Mouse (Mus musculus) liver, embryonic 11.5 days (tissue): Measurements from ENCODE around the gene Mrpl36. TPM values are rescaled to one million over a fixed set of nuclear protein-coding genes. Genes with fewer than 3 reads are reported as not detected.

Source experiments
- ATAC-seq: fragments of 200-750 bp; cut with Nextera tagmentation; replicated peaks from 2 replicates; pipeline ENCODE4 v1.8.0; 2017; ENCODE audit warnings: moderate number of reproducible peaks, mild to moderate bottlenecking, moderate TSS enrichment, moderate library complexity; ENCODE audit not compliant: low FRiP score
- DNase-seq: peaks from one replicate; pipeline ENCODE4 v3.0.0-alpha.2; 2017; ENCODE audit warnings: low spot score
- H3K27ac ChIP-seq: fragments of 300-500 bp; sonication (generic); 2 replicates; pipeline ENCODE4 v1.5.1; 2014; ENCODE audit warnings: mild to moderate bottlenecking, low read depth, low read length, control low read depth
- H3K27me3 ChIP-seq: fragments of 300-500 bp; sonication (generic); replicated peaks from 2 replicates; pipeline ENCODE4 v1.6.1; 2014; ENCODE audit warnings: low read length, mixed read lengths; ENCODE audit not compliant: control insufficient read depth, insufficient read depth
- H3K36me3 ChIP-seq: fragments of 300-500 bp; sonication (generic); 2 replicates; pipeline ENCODE4 v1.6.1; 2014; ENCODE audit warnings: mild to moderate bottlenecking, low read length, moderate library complexity, mixed read lengths; ENCODE audit not compliant: control insufficient read depth, insufficient read depth
- H3K4me1 ChIP-seq: fragments of 300-500 bp; sonication (generic); replicated peaks from 2 replicates; pipeline ENCODE4 v1.6.1; 2014; ENCODE audit warnings: low read length, mixed read lengths; ENCODE audit not compliant: control insufficient read depth, insufficient read depth
- H3K4me2 ChIP-seq: fragments of 300-500 bp; sonication (generic); 2 replicates; pipeline ENCODE4 v1.6.1; 2014; ENCODE audit warnings: mild to moderate bottlenecking, control low read depth, moderate library complexity
- H3K4me3 ChIP-seq: fragments of 300-500 bp; sonication (generic); 2 replicates; pipeline ENCODE4 v1.5.1; 2014; ENCODE audit warnings: low read depth, low read length, control low read depth
- H3K9ac ChIP-seq: fragments of 300-500 bp; sonication (generic); 2 replicates; pipeline ENCODE4 v1.6.1; 2014; ENCODE audit warnings: low read depth, low read length, control low read depth
- H3K9me3 ChIP-seq: fragments of 300-500 bp; sonication (generic); 2 replicates; pipeline ENCODE4 v1.6.1; 2016; ENCODE audit warnings: low read length, inconsistent platforms, mixed read lengths; ENCODE audit not compliant: control insufficient read depth
- WGBS: fragments of 180-500 bp; shearing (Covaris S2); extraction: QIAGEN DNeasy Blood & Tissue Kit; methylation state at CpG from one replicate; pipeline ENCODE4 v1.1.7; 2014; 5-methylcytosine and 5-hydroxymethylcytosine counted together
- polyA plus RNA-seq: library from polyadenylated mRNA; unstranded; fragments of >200 nt; fragmentation: Nextera tagmentation; extraction: Ambion mirVana; gene quantifications from 2 replicates; pipeline ENCODE4 v1.2.1, GENCODE M21; 2014

The Mrpl36 gene
- polyA plus RNA-seq, result 207 and 211 TPM in 2 replicates

- Histone ChIP-seq H3K9ac (peak within 1 kb of the TSS; percentile 83), H3K27me3 (no peaks in the 10 kb centered on the region), H3K36me3 (peaks cover 11% of the 10 kb centered on the region), H3K9me3 (no peaks in the 10 kb centered on the region), H3K4me1 (peaks cover 11% of the 10 kb centered on the region), H3K4me3 (peak within 1 kb of the TSS; percentile 79), H3K4me2 (peak within 1 kb of the TSS; percentile 68), H3K27ac (peak within 1 kb of the TSS; percentile 72)
- ATAC-seq, result peak; percentile 87
- WGBS, result 1% methylated on average over 45 of the region's 45 CpGs
- peak; percentile 91 for DNase-seq
Measured at GRCm38 (mm10) chr13:73327827-73328698, at the start of gene Mrpl36, which contains the start of gene Ndufs6. Gene Mrpl36 (plus strand): TSS chr13:73328513. Gene Ndufs6 (minus strand): TSS chr13:73328542.

- Histone ChIP-seq H3K9ac (no peak overlapping the region), H3K9me3 (no peaks in the 10 kb centered on the region), H3K4me1 (no peaks in the 10 kb centered on the region), H3K27ac (no peak overlapping the region), H3K36me3 (no peaks in the 10 kb centered on the region), H3K27me3 (peaks cover 19% of the 10 kb centered on the region), H3K4me3 (no peak overlapping the region), H3K4me2 (no peak overlapping the region)
- ATAC-seq (no peak), DNase-seq (no peak)
- 83% methylated on average over 1 of the region's 1 CpGs for WGBS
Measured at GRCm38 (mm10) chr13:73279196-73279595, 49.1 kb upstream of the Mrpl36 start.

- Histone ChIP-seq H3K27ac (no peak overlapping the region), H3K4me1 (no peaks in the 10 kb centered on the region), H3K4me3 (no peak overlapping the region), H3K9ac (no peak overlapping the region), H3K4me2 (no peak overlapping the region), H3K9me3 (no peaks in the 10 kb centered on the region), H3K36me3 (no peaks in the 10 kb centered on the region), H3K27me3 (no peaks in the 10 kb centered on the region)
- ATAC-seq (no peak), DNase-seq (no peak)
- 68% methylated on average over 2 of the region's 2 CpGs for WGBS
Measured at GRCm38 (mm10) chr13:73282407-73282806, 45.9 kb upstream of the Mrpl36 start.

- H3K27ac ChIP-seq, result no peak overlapping the region
- no peaks in the 10 kb centered on the region for H3K27me3 ChIP-seq
- ATAC-seq (no peak), DNase-seq (no peak)
- no peak overlapping the region for H3K9ac ChIP-seq
- H3K4me3 ChIP-seq, result no peak overlapping the region
- WGBS, result 77% methylated on average over 1 of the region's 1 CpGs
- no peak overlapping the region for H3K4me2 ChIP-seq
- no peaks in the 10 kb centered on the region for H3K9me3 ChIP-seq
- no peaks in the 10 kb centered on the region for H3K36me3 ChIP-seq
- H3K4me1 ChIP-seq, result no peaks in the 10 kb centered on the region
Measured at GRCm38 (mm10) chr13:73283534-73283933, 44.8 kb upstream of the Mrpl36 start.

GRCm38 (mm10) chr13:73290206-73290605 is 38.1 kb upstream of the Mrpl36 start:
- no peak for ATAC-seq
- 76% methylated on average over 6 of the region's 6 CpGs for WGBS
- no peaks in the 10 kb centered on the region for H3K9me3 ChIP-seq
- H3K27ac ChIP-seq, result no peak overlapping the region
- H3K9ac ChIP-seq, result no peak overlapping the region
- no peaks in the 10 kb centered on the region for H3K4me1 ChIP-seq
- no peaks in the 10 kb centered on the region for H3K27me3 ChIP-seq
- H3K4me2 ChIP-seq, result no peak overlapping the region
- H3K36me3 ChIP-seq, result no peaks in the 10 kb centered on the region
- H3K4me3 ChIP-seq, result no peak overlapping the region
- DNase-seq, result no peak

DNA sequence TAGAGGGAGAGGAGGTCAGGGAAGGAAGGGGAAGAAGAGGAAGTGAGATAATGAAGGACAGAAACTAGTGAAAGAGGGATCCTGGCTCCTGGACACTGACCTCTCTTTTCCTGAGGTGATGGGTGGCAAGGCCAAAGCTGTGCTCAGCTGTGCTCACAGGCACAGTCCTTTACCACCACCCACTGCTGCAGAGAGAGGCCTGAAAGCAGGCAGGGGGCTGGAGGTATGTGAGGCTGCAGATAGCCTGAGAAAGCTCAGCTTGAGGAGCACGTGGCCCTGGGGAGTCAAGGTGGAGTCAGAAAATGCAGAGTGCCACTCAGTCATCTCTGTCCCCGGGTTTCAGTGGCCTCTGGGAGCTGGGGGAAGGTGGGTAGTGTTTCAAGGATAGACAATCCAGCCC is 37.2 kb upstream of the Mrpl36 start:
- Histone ChIP-seq H3K4me2 (no peak overlapping the region), H3K9ac (no peak overlapping the region), H3K27me3 (no peaks in the 10 kb centered on the region), H3K4me1 (no peaks in the 10 kb centered on the region), H3K27ac (no peak overlapping the region), H3K9me3 (no peaks in the 10 kb centered on the region), H3K36me3 (no peaks in the 10 kb centered on the region), H3K4me3 (no peak overlapping the region)
- 28% methylated on average over 2 of the region's 2 CpGs for WGBS
- ATAC-seq (no peak), DNase-seq (no peak)

GRCm38 (mm10) chr13:73298717-73299116 is 29.6 kb upstream of the Mrpl36 start:
- H3K27me3 ChIP-seq, result no peaks in the 10 kb centered on the region
- H3K36me3 ChIP-seq, result no peaks in the 10 kb centered on the region
- H3K27ac ChIP-seq, result peak overlapping the region; percentile 21; the same call in 1 of the 2 replicates
- H3K4me2 ChIP-seq, result peak overlapping the region; percentile 18; the same call in 1 of the 2 replicates
- 26% methylated on average over 4 of the region's 4 CpGs for WGBS
- ATAC-seq (peak; percentile 89), DNase-seq (no peak)
- no peak overlapping the region for H3K9ac ChIP-seq
- no peak overlapping the region for H3K4me3 ChIP-seq
- H3K4me1 ChIP-seq, result peaks cover 6% of the 10 kb centered on the region
- no peaks in the 10 kb centered on the region for H3K9me3 ChIP-seq

- 84% methylated on average over 5 of the region's 5 CpGs for WGBS
- Histone ChIP-seq H3K27ac (no peak overlapping the region), H3K27me3 (no peaks in the 10 kb centered on the region), H3K9me3 (no peaks in the 10 kb centered on the region), H3K4me1 (peaks cover 6% of the 10 kb centered on the region), H3K9ac (no peak overlapping the region), H3K4me3 (no peak overlapping the region), H3K4me2 (peak overlapping the region; percentile 17; the same call in 1 of the 2 replicates), H3K36me3 (no peaks in the 10 kb centered on the region)
- DNase-seq (no peak), ATAC-seq (no peak)
Measured at GRCm38 (mm10) chr13:73299322-73299721, 29.0 kb upstream of the Mrpl36 start.

GRCm38 (mm10) chr13:73304729-73305128 is 23.6 kb upstream of the Mrpl36 start:
- DNase-seq, result no peak
- no peak overlapping the region for H3K27ac ChIP-seq
- no peaks in the 10 kb centered on the region for H3K9me3 ChIP-seq
- no peak overlapping the region for H3K4me3 ChIP-seq
- H3K4me1 ChIP-seq, result no peaks in the 10 kb centered on the region
- H3K27me3 ChIP-seq, result no peaks in the 10 kb centered on the region; the same call in 1 of the 2 replicates
- no peak overlapping the region for H3K9ac ChIP-seq
- H3K4me2 ChIP-seq, result no peak overlapping the region
- no peaks in the 10 kb centered on the region for H3K36me3 ChIP-seq
- WGBS, result 49% methylated on average over 6 of the region's 6 CpGs
- peak; percentile 47 for ATAC-seq
